Mouse (Mus musculus) inflammation-experienced regulatory T-cells, adult 16 weeks (primary cell): ENCODE results near the gene B430218F22Rik. TPM values are rescaled to one million over a fixed set of nuclear protein-coding genes. Genes with fewer than 3 reads are reported as not detected.

Experiments
- polyA plus RNA-seq: library from polyadenylated mRNA; unstranded; fragments of 100-300 nt; shearing (Covaris generic); gene quantifications from one replicate; pipeline ENCODE4 v1.2.1, GENCODE M21; 2017

The B430218F22Rik gene
- polyA plus RNA-seq: 0.33 TPM

DNA sequence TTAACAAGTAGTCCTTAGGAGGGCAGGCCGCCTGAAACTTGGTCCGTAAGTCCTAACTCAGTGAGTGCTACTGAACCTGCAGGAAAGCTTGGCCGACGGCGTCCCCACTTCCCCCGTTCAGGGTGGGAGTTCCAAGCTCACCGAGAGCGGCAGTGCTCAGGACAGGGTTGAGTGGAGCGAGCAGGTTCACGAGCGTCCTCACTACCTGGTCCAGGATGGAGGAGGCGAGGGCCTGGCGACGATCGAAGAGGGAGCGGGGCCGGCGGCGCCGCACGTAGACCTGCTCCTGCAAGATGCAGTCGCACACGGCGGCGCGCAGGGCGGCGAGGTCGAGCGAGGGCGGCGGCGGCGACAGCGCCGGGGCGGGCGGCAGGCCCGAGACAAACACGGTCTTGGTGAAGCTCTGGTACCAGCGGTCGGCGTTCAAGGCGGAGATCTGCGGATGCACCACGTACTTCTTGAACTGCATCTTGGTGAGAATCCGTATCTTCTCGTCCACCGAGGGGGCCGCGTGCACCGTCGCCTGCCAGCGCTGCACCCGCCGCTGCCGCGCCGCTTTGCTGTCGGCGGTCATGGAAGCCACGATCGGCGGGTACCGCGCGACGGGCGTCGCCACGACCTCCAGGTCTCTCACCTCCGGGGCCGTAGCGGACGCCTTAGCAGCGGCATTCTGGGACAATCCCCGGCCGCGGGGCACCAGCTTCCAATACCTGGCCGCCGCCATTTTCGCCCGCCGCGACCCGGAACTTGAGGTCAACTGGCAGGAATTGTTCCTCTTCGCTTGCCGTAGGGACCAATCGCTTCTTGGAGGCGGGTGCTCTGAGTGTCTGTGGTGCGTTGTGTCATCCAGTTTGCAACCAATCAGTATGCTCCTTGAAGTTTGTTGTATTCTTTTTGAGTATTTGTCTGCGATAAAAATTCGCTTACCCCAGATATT is at the start of gene B430218F22Rik, which contains the start of gene Mrps30:
B430218F22Rik (plus strand) TSS at position 120 of the 937 bp plus-strand sequence.
Mrps30 (minus strand) TSS at position 742 of the 937 bp plus-strand sequence.

Other genes starting within 250 kb of the B430218F22Rik start
- 3.5 TPM for gene Mrps30, start 622 bp downstream of the B430218F22Rik start, polyA plus RNA-seq